Mouse (Mus musculus) CH12.LX (cell line): ENCODE results near the gene AL607142.1. TPM values are rescaled to one million over a fixed set of nuclear protein-coding genes. Genes with fewer than 3 reads are reported as not detected.
A peak's percentile ranks its signal among the peaks of the same experiment; 100 is the strongest.

Source experiments
- DNase-seq: peaks from one replicate; pipeline ENCODE4 v3.0.0-alpha.2; 2013; ENCODE audit errors: extremely low read depth
- H3K27ac ChIP-seq: 2 replicates; pipeline ENCODE4 v1.5.1; 2012; ENCODE audit warnings: low read depth, mild to moderate bottlenecking, control low read depth, moderate library complexity; ENCODE audit not compliant: insufficient read depth
- H3K27me3 ChIP-seq: replicated peaks from 2 replicates; pipeline ENCODE3; 2012; ENCODE audit warnings: inconsistent platforms
- H3K36me3 ChIP-seq, 2 experiments: replicated peaks in 1 of 2; 2 replicates each; pipeline versions ENCODE3 to v1.6.1; 2012; ENCODE audit warnings: inconsistent platforms in 1 of 2, low read length in 1 of 2, mild to moderate bottlenecking in 1 of 2, mixed read lengths in 1 of 2, moderate library complexity in 1 of 2; ENCODE audit not compliant: control insufficient read depth in 1 of 2, insufficient read depth in 1 of 2
- H3K4me1 ChIP-seq, 2 experiments: 2 replicates each; pipeline ENCODE4 v1.6.1; 2012; ENCODE audit warnings: inconsistent platforms in 1 of 2, moderate library complexity in 1 of 2; ENCODE audit not compliant: insufficient read depth in 2 of 2, control insufficient read depth in 1 of 2
- H3K4me2 ChIP-seq: 2 replicates; pipeline ENCODE4 v1.6.1; 2012; ENCODE audit warnings: low read depth, mild to moderate bottlenecking, control low read depth; ENCODE audit not compliant: poor library complexity, insufficient read depth, severe bottlenecking
- H3K4me3 ChIP-seq, 3 experiments: fragments of 150-350 bp in 1 of 3; sonication (generic) in 1 of 3; replicated peaks in 1 of 3; 2 replicates each; pipeline versions ENCODE3 to v1.5.1; 2011 to 2012; ENCODE audit warnings: low read depth in 2 of 3, low read length in 2 of 3, mild to moderate bottlenecking in 2 of 3, moderate library complexity in 2 of 3, control low read depth in 1 of 3, improper control_type of control experiment in 1 of 3, inconsistent platforms in 1 of 3, mixed read lengths in 1 of 3; ENCODE audit not compliant: poor library complexity in 1 of 3
- H3K79me2 ChIP-seq: replicated peaks from 2 replicates; pipeline ENCODE4 v1.6.1; 2012; ENCODE audit warnings: mild to moderate bottlenecking, moderate library complexity; ENCODE audit not compliant: control insufficient read depth, poor library complexity, insufficient read depth, severe bottlenecking; ENCODE audit errors: extremely low read depth
- H3K9ac ChIP-seq: 2 replicates; pipeline ENCODE4 v1.6.1; 2012; ENCODE audit warnings: low read depth, mild to moderate bottlenecking, control low read depth, moderate library complexity; ENCODE audit not compliant: insufficient read depth
- H3K9me3 ChIP-seq: replicated peaks from 2 replicates; pipeline ENCODE3; 2012; ENCODE audit warnings: low read length, inconsistent platforms, mixed read lengths
- BHLHE40 ChIP-seq: IDR thresholded peaks from 2 replicates; pipeline ENCODE4 v1.6.1; 2011; ENCODE audit warnings: mild to moderate bottlenecking, low read depth, low read length, improper control_type of control experiment
- CHD1 ChIP-seq: IDR thresholded peaks from 2 replicates; pipeline ENCODE4 v1.6.1; 2012; ENCODE audit warnings: low read depth, low read length, improper control_type of control experiment, inconsistent platforms
- CHD2 ChIP-seq: IDR thresholded peaks from 2 replicates; pipeline ENCODE4 v1.6.1; 2011; ENCODE audit warnings: low read length, improper control_type of control experiment
- CTCF ChIP-seq, 2 experiments: IDR thresholded peaks in 1 of 2; conservative IDR thresholded peaks in 1 of 2; 2 replicates each; pipeline ENCODE4 v1.5.1; 2011 to 2012; ENCODE audit warnings: low read depth in 2 of 2, low read length in 2 of 2, improper control_type of control experiment in 1 of 2, inconsistent platforms in 1 of 2, mild to moderate bottlenecking in 1 of 2, moderate library complexity in 1 of 2
- E2F4 ChIP-seq: IDR thresholded peaks from 2 replicates; pipeline ENCODE4 v1.6.1; 2011; ENCODE audit warnings: low read depth, low read length, improper control_type of control experiment; ENCODE audit not compliant: insufficient replicate concordance
- ELF1 ChIP-seq: IDR thresholded peaks from 2 replicates; pipeline ENCODE4 v1.6.1; 2014; ENCODE audit warnings: low read depth, mild to moderate bottlenecking, inconsistent platforms, low read length, improper control_type of control experiment
- ETS1 ChIP-seq: conservative IDR thresholded peaks from 2 replicates; pipeline ENCODE4 v1.6.1; 2012; ENCODE audit warnings: low read depth, mild to moderate bottlenecking, inconsistent platforms, low read length, improper control_type of control experiment, moderate library complexity
- GABPA ChIP-seq: IDR thresholded peaks from 2 replicates; pipeline ENCODE4 v1.6.1; 2012; ENCODE audit warnings: low read depth, low read length, improper control_type of control experiment, inconsistent platforms; ENCODE audit not compliant: insufficient replicate concordance
- HCFC1 ChIP-seq: IDR thresholded peaks from 2 replicates; pipeline ENCODE4 v1.6.1; 2012; ENCODE audit warnings: low read depth, mild to moderate bottlenecking, inconsistent platforms, low read length, improper control_type of control experiment
- IRF4 ChIP-seq: IDR thresholded peaks from 2 replicates; pipeline ENCODE4 v1.6.1; 2014; ENCODE audit warnings: low read depth, mild to moderate bottlenecking, inconsistent platforms, low read length, improper control_type of control experiment
- JUN ChIP-seq: IDR thresholded peaks from 2 replicates; pipeline ENCODE4 v1.6.1; 2011; ENCODE audit warnings: low read depth, mild to moderate bottlenecking, low read length, improper control_type of control experiment, moderate library complexity; ENCODE audit not compliant: insufficient read depth
- JUND ChIP-seq: conservative IDR thresholded peaks from 2 replicates; pipeline ENCODE4 v1.6.1; 2011; ENCODE audit warnings: low read depth, low read length, improper control_type of control experiment
- MAZ ChIP-seq: IDR thresholded peaks from 2 replicates; pipeline ENCODE4 v1.6.1; 2012; ENCODE audit warnings: low read depth, mild to moderate bottlenecking, inconsistent platforms, low read length, improper control_type of control experiment, moderate library complexity
- MEF2A ChIP-seq: IDR thresholded peaks from 2 replicates; pipeline ENCODE4 v1.6.1; 2014; ENCODE audit warnings: low read depth, mild to moderate bottlenecking, inconsistent platforms, low read length, improper control_type of control experiment, borderline replicate concordance
- MXI1 ChIP-seq: IDR thresholded peaks from 2 replicates; pipeline ENCODE4 v1.6.1; 2011; ENCODE audit warnings: mild to moderate bottlenecking, low read depth, low read length, improper control_type of control experiment
- MYC ChIP-seq: IDR thresholded peaks from 2 replicates; pipeline ENCODE4 v1.6.1; 2011; ENCODE audit warnings: low read depth, mild to moderate bottlenecking, improper control_type of control experiment, low read length
- NELFE ChIP-seq: IDR thresholded peaks from 2 replicates; pipeline ENCODE4 v1.6.1; 2011; ENCODE audit warnings: low read depth, low read length, improper control_type of control experiment
- NRF1 ChIP-seq: IDR thresholded peaks from 2 replicates; pipeline ENCODE4 v1.6.1; 2014; ENCODE audit warnings: low read depth, mild to moderate bottlenecking, inconsistent platforms, low read length, improper control_type of control experiment, moderate library complexity
- PAX5 ChIP-seq: IDR thresholded peaks from 2 replicates; pipeline ENCODE4 v1.6.1; 2012; ENCODE audit warnings: low read length, inconsistent platforms, mixed read lengths
- POLR2A ChIP-seq: IDR thresholded peaks from 2 replicates; pipeline ENCODE4 v1.6.1; 2011; ENCODE audit warnings: low read depth, mild to moderate bottlenecking, improper control_type of control experiment, low read length
- POLR2AphosphoS2 ChIP-seq: IDR thresholded peaks from 2 replicates; pipeline ENCODE4 v1.6.1; 2011; ENCODE audit warnings: low read depth, low read length, improper control_type of control experiment
- RCOR1 ChIP-seq: conservative IDR thresholded peaks from 2 replicates; pipeline ENCODE4 v1.6.1; 2012; ENCODE audit warnings: low read depth, mild to moderate bottlenecking, inconsistent platforms, low read length, improper control_type of control experiment
- SIN3A ChIP-seq: IDR thresholded peaks from 2 replicates; pipeline ENCODE4 v1.6.1; 2012; ENCODE audit warnings: low read length, improper control_type of control experiment, inconsistent platforms
- SMC3 ChIP-seq: IDR thresholded peaks from 2 replicates; pipeline ENCODE4 v1.6.1; 2011; ENCODE audit warnings: low read depth, low read length, improper control_type of control experiment
- TBP ChIP-seq: conservative IDR thresholded peaks from 2 replicates; pipeline ENCODE4 v1.6.1; 2011; ENCODE audit warnings: low read depth, low read length, improper control_type of control experiment
- TCF12 ChIP-seq: IDR thresholded peaks from 2 replicates; pipeline ENCODE4 v1.6.1; 2014; ENCODE audit warnings: low read depth, mild to moderate bottlenecking, inconsistent platforms, low read length, improper control_type of control experiment
- USF1 ChIP-seq: IDR thresholded peaks from 2 replicates; pipeline ENCODE4 v1.6.1; 2014; ENCODE audit warnings: low read depth, mild to moderate bottlenecking, inconsistent platforms, low read length, improper control_type of control experiment
- USF2 ChIP-seq: conservative IDR thresholded peaks from 2 replicates; pipeline ENCODE4 v1.6.1; 2011; ENCODE audit warnings: low read depth, low read length, improper control_type of control experiment
- ZC3H11A ChIP-seq: IDR thresholded peaks from 2 replicates; pipeline ENCODE4 v1.6.1; 2012; ENCODE audit warnings: low read depth, mild to moderate bottlenecking, inconsistent platforms, low read length, improper control_type of control experiment
- ZMIZ1 ChIP-seq: IDR thresholded peaks from 2 replicates; pipeline ENCODE4 v1.6.1; 2012; ENCODE audit warnings: low read depth, mild to moderate bottlenecking, inconsistent platforms, low read length, improper control_type of control experiment
- dilution Hi-C: fragments of 300-500 bp; cut with MboI; formaldehyde crosslinking; loops from 2 replicates; pipeline ENCODE4 v1.14.3; 2020; ENCODE audit warnings: low sequenced_read_pairs; ENCODE audit not compliant: extremely low pct_unique_long_range_greater_than_20kb, extremely low pct_ligation_motif_present
- in situ Hi-C: fragments of 300-500 bp; cut with MboI; formaldehyde crosslinking; loops from 3 replicates; pipeline ENCODE4 v1.14.3; 2019; ENCODE audit warnings: low sequenced_read_pairs, low pct_ligation_motif_present, low pct_unique_long_range_greater_than_20kb, mixed read lengths
- polyA plus RNA-seq: library from polyadenylated mRNA; unstranded; fragments of >175 nt; gene quantifications from 2 replicates; pipeline ENCODE4 v1.2.1, GENCODE M21; 2012; ENCODE audit warnings: low read depth; ENCODE audit not compliant: insufficient read length
- total RNA-seq, 2 experiments: library from RNA; depleted of rRNA; stranded (reverse); fragments of 300-350 nt in 1 of 2; fragments of >200 nt in 1 of 2; gene quantifications; 2 replicates each; pipeline ENCODE4 v1.2.3; 2012 to 2014

The AL607142.1 gene
- total and polyA plus RNA-seq, 3 experiments, result 22.0 TPM; not detected in 2

- H3K4me3 ChIP-seq, result peak overlapping the region; percentile 67 to 80 (median 79)
- no peak for DNase-seq
- peak overlapping the region; percentile 60 for H3K9ac ChIP-seq
- peaks cover 0 to 21% of the 10 kb centered on the region in 2 experiments for H3K36me3 ChIP-seq
- dilution Hi-C loops, result no loop called here
- in situ Hi-C loops, result loop anchor here (5.0 kb wide), 1 partner anchor 55 kb away; no protein-coding TSS in a partner anchor
- H3K27ac ChIP-seq, result peak overlapping the region; percentile 37; the same call in 1 of the 2 replicates
- no peaks in the 10 kb centered on the region for H3K9me3 ChIP-seq
- H3K4me2 ChIP-seq, result peak overlapping the region; percentile 22
- no peaks in the 10 kb centered on the region for H3K27me3 ChIP-seq
- peaks cover 38% of the 10 kb centered on the region for H3K79me2 ChIP-seq
- no peak for TF ChIP-seq CHD1
- no peak for TF ChIP-seq JUN
- no peak for TF ChIP-seq MYC
- no peak for TF ChIP-seq E2F4
- TF ChIP-seq POLR2A, result 0 out of 2 replicates have a peak, but pooled peaks have one; percentile 28
- peak; percentile 35; the same call in 1 of the 2 replicates for TF ChIP-seq ZMIZ1
- 0 out of 2 replicates have a peak, but pooled peaks have one; percentile 4 for TF ChIP-seq IRF4
- TF ChIP-seq TCF12, result 0 out of 2 replicates have a peak, but pooled peaks have one; percentile 25
- TF ChIP-seq MAZ, result no peak
- no peak for TF ChIP-seq GABPA
- 0 out of 2 replicates have a peak, but pooled peaks have one; percentile 52 for TF ChIP-seq SIN3A
- 0 out of 2 replicates have a peak, but pooled peaks have one; percentile 25 for TF ChIP-seq MXI1
- TF ChIP-seq CHD2, result 0 out of 2 replicates have a peak, but pooled peaks have one; percentile 47
- peak; percentile 42 for TF ChIP-seq MEF2A
- peaks cover 34 to 68% of the 10 kb centered on the region in 2 experiments for H3K4me1 ChIP-seq
Measured at GRCm38 (mm10) chr4:120032320-120032983, 32.3 kb upstream of the AL607142.1 start.

GRCm38 (mm10) chr4:120032984-120033355 lies 31.8 kb upstream of the AL607142.1 start:
- Histone ChIP-seq H3K4me2 (peak overlapping the region; percentile 22; the same call in 1 of the 2 replicates), H3K9me3 (no peaks in the 10 kb centered on the region), H3K79me2 (peaks cover 43% of the 10 kb centered on the region), H3K4me1 (peaks cover 34 to 68% of the 10 kb centered on the region in 2 experiments), H3K9ac (peak overlapping the region; percentile 60), H3K27me3 (no peaks in the 10 kb centered on the region), H3K4me3 (peak overlapping the region; percentile 67 to 80 (median 79)), H3K36me3 (peaks cover 0 to 26% of the 10 kb centered on the region in 2 experiments), H3K27ac (peak overlapping the region; percentile 37; the same call in 1 of the 2 replicates)
- no peak for DNase-seq
- dilution Hi-C loops, result no loop called here
- in situ Hi-C loops, result loop anchor here (5.0 kb wide), 1 partner anchor 56 kb away; no protein-coding TSS in a partner anchor
- TF ChIP-seq PAX5, result no peak
- TF ChIP-seq ZC3H11A, result no peak
- TF ChIP-seq MXI1, result peak; percentile 86
- TF ChIP-seq SIN3A, result peak; percentile 57; the same call in 1 of the 2 replicates
- TF ChIP-seq MEF2A, result no peak
- TF ChIP-seq E2F4, result no peak
- TF ChIP-seq NRF1, result peak; percentile 56; the same call in 1 of the 2 replicates
- TF ChIP-seq BHLHE40, result peak; percentile 40; the same call in 1 of the 2 replicates
- no peak for TF ChIP-seq JUND
- no peak for TF ChIP-seq USF1
- no peak for TF ChIP-seq POLR2AphosphoS2
- TF ChIP-seq ETS1, result no peak; the same call in 1 of the 2 replicates
- TF ChIP-seq TBP, result no peak
- no peak for TF ChIP-seq CHD1
- no peak; the same call in 1 of the 2 replicates for TF ChIP-seq ZMIZ1
- TF ChIP-seq SMC3, result no peak
- TF ChIP-seq NELFE, result peak; percentile 32; the same call in 1 of the 2 replicates
- TF ChIP-seq RCOR1, result no peak; the same call in 1 of the 2 replicates
- TF ChIP-seq CTCF (conservative IDR thresholded peaks at IDR 0.05 in 1 of 2, IDR thresholded peaks at IDR 0.05 in 1 of 2; ENCODE audit: low read depth in 2 of 2, low read length in 2 of 2), result no peak
- no peak for TF ChIP-seq JUN
- no peak for TF ChIP-seq USF2
- no peak for TF ChIP-seq MAZ
- TF ChIP-seq ELF1, result no peak
- no peak for TF ChIP-seq HCFC1
